Mouse (Mus musculus) heart, adult 2 months (tissue): Measurements from ENCODE around the gene Etv2. TPM values are rescaled to one million over a fixed set of nuclear protein-coding genes. Genes with fewer than 3 reads are reported as not detected.

Experiments used
- DNase-seq, 2 experiments: peaks; one replicate each; pipeline ENCODE4 v3.0.0; 2021
- H3K27ac ChIP-seq: fragments of 200-600 bp; 2 replicates; pipeline ENCODE4 v1.8.1; 2022
- H3K27me3 ChIP-seq: fragments of 200-500 bp; 2 replicates; pipeline ENCODE4 v1.6.1; 2012; ENCODE audit warnings: mild to moderate bottlenecking, low read length, inconsistent platforms, mixed read lengths; ENCODE audit not compliant: control insufficient read depth, insufficient read depth
- H3K36me3 ChIP-seq: fragments of 200-500 bp; 2 replicates; pipeline ENCODE4 v1.6.1; 2012; ENCODE audit warnings: low read length, inconsistent platforms; ENCODE audit not compliant: control insufficient read depth, insufficient read depth
- H3K4me1 ChIP-seq: fragments of 200-500 bp; 2 replicates; pipeline ENCODE4 v1.6.1; 2011; ENCODE audit warnings: low read length; ENCODE audit not compliant: control insufficient read depth, insufficient read depth
- H3K4me3 ChIP-seq: fragments of 200-600 bp; 2 replicates; pipeline ENCODE4 v1.8.1; 2022
- H3K79me2 ChIP-seq: fragments of 200-500 bp; replicated peaks from 2 replicates; pipeline ENCODE4 v1.6.1; 2012; ENCODE audit warnings: mild to moderate bottlenecking, inconsistent platforms, low read length, moderate library complexity, mixed read lengths; ENCODE audit not compliant: control insufficient read depth, insufficient read depth
- H3K9ac ChIP-seq: fragments of 200-500 bp; 2 replicates; pipeline ENCODE4 v1.6.1; 2012; ENCODE audit warnings: low read depth, mild to moderate bottlenecking, control low read depth, inconsistent platforms, low read length, mixed read lengths
- CTCF ChIP-seq: fragments of 200-600 bp; IDR thresholded peaks from 2 replicates; pipeline ENCODE4 v1.8.1; 2022; ENCODE audit warnings: antibody characterized with exemption, mild to moderate bottlenecking, moderate library complexity
- EP300 ChIP-seq: fragments of 200-500 bp; IDR thresholded peaks from 2 replicates; pipeline ENCODE4 v1.6.1; 2011; ENCODE audit warnings: low read depth, low read length, control low read depth; ENCODE audit not compliant: insufficient read depth
- POLR2A ChIP-seq: fragments of 200-500 bp; IDR thresholded peaks from 2 replicates; pipeline ENCODE4 v1.6.1; 2011; ENCODE audit warnings: mild to moderate bottlenecking, low read depth, low read length, control low read depth; ENCODE audit not compliant: insufficient read depth
- WGBS: fragments of 180-500 bp; shearing (Covaris S2); methylation state at CpG from one replicate; pipeline ENCODE4 v1.1.7; 2018; 5-methylcytosine and 5-hydroxymethylcytosine counted together
- intact Hi-C: fragments of 180-260 bp; cut with DNase I; formaldehyde crosslinking; loops from one replicate; pipeline ENCODE4 v1.15.1; 2025
- polyA plus RNA-seq: library from polyadenylated mRNA; depleted of rRNA; stranded (reverse); fragments of >200 nt; gene quantifications from 2 replicates; pipeline ENCODE4 v1.2.3, GENCODE M21; 2012
- total RNA-seq, 2 experiments: library from RNA; stranded (reverse); gene quantifications; 2 replicates each; pipeline ENCODE4 v1.2.3; 2021

Etv2 gene
- total and polyA plus RNA-seq, 3 experiments, result not detected

DNA sequence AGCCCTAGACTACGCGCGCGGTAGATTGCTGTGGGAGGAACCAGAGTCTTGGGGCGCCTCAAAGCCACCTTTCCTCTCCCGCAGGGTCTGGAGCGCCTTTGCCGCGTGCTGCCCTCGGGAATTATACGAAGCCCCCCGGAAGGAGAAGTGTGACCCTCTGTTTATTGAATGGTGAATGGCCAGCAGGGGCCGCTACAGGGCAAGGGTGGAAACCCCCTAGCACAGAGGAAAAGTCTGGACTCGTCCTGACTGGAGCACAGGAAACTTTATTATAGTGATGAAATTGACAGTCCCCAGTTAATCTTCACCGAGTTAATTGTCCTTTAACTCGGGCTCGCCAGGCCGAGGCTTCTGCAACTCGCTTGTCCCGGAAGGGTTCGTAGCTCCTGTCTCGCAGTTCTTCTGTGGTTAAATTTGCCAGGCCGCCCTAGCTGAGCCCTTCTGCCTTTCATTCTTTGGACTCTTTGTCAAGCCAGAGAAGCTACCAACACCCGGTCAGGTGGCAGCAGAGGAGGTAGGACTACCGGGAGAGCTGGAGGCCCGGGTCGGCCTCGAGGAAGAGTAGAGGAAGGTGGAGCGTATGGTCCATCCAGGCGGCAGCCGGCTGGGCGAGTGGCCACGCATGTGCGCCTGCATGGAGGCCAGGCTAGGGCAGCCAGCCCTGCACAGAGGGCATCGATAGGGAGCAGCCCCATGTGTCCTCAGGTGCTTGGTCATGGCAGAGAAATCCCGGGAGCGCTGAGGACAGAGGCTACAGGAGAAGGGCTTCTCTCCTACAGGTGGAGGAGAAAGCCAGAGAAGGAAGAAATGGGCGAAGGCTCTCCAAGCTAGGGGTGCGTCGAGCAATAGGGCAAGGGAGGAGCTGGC lies 46.0 kb downstream of the Etv2 start:
- intact Hi-C loops, result loop anchor here (1.0 to 10.0 kb wide), 5 partner anchors 24 to 365 kb away; partner anchors contain the start of genes Ffar1, Rbm42 and Usf2
- Histone ChIP-seq H3K36me3 (no peaks in the 10 kb centered on the region), H3K27ac (peak overlapping the region; percentile 87), H3K27me3 (no peaks in the 10 kb centered on the region), H3K4me1 (no peaks in the 10 kb centered on the region), H3K9ac (peak overlapping the region; percentile 76), H3K79me2 (peaks cover 1% of the 10 kb centered on the region), H3K4me3 (peak overlapping the region; percentile 83)
- peak; percentile 86 to 90 for DNase-seq
- 24% methylated on average over 40 of the region's 40 CpGs for WGBS
- TF ChIP-seq EP300, result 0 out of 2 replicates have a peak, but pooled peaks have one; percentile 45
- no peak for TF ChIP-seq POLR2A
- TF ChIP-seq CTCF, result peak; percentile 97

GRCm38 (mm10) chr7:30588676-30589434 lies 46.8 kb downstream of the Etv2 start, which contains the start of gene Kmt2b:
Gene Kmt2b, minus strand, starts transcription at chr7:30588726.
- DNase-seq, result peak; percentile 95 to 99
- no peak for TF ChIP-seq CTCF
- peak; percentile 87 for TF ChIP-seq POLR2A
- peak; percentile 68 for TF ChIP-seq EP300
- intact Hi-C loops, result loop anchor here (1.0 to 2.0 kb wide), 4 partner anchors 24 to 62 kb away; partner anchors contain the start of genes Gm49396, Psenen, Rbm42 and U2af1l4

DNA sequence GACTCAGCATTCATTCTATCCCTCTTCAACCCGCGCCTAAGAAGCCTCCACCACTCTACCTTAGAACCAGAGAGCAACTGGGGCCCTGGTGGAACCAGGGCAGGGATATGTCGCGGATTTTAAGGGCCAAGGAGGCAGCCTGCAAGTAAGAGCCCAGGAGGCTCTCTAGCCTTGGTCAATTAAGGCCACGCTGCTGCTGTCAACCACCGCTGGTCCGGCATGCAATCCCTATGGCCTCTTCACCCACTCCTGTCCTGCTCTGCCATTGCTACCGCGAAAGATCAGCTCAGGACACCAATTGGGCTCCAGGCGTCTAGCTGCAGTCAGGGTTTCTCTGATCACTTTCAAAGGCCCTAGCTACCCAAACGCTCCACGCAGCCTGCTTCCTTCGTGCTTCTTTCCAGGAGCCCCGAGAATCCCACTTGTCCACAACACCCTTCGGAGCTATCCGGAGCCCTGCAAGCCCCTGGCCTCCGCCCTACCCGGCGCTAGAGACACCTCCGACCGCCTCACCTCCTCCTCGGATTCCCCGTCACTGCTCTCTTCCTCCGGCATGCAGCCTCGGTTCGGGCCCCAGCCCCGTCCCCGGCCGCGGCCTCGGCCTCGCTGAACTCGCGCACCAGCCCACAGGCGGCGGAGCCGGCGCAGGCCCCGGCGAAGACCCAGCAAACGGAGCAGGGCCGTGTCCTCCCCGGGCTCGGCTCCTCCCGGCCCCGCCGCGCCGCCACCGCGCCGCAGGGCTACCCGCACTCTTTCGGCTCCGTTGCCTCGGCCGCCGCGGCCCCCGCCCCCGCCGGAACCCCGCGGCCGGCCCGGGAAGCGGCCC lies 47.6 kb downstream of the Etv2 start:
- peaks cover 1% of the 10 kb centered on the region for H3K79me2 ChIP-seq
- peak overlapping the region; percentile 87 for H3K27ac ChIP-seq
- intact Hi-C loops, result loop anchor here (1.0 to 2.0 kb wide), 2 partner anchors 25 to 63 kb away; partner anchors contain the start of genes Gm49396, Psenen, Rbm42 and U2af1l4
- under 1% methylated on average over 43 of the region's 67 CpGs for WGBS
- H3K36me3 ChIP-seq, result no peaks in the 10 kb centered on the region
- DNase-seq, result no peak
- no peaks in the 10 kb centered on the region for H3K4me1 ChIP-seq
- H3K9ac ChIP-seq, result peak overlapping the region; percentile 90
- H3K27me3 ChIP-seq, result no peaks in the 10 kb centered on the region
- peak overlapping the region; percentile 83 for H3K4me3 ChIP-seq
- TF ChIP-seq CTCF, result no peak
- no peak for TF ChIP-seq EP300
- TF ChIP-seq POLR2A, result no peak

More at GRCm38 (mm10) chr7:30588676-30589434, 46.8 kb downstream of the Etv2 start, which contains the start of gene Kmt2b:
- under 1% methylated on average over 53 of the region's 68 CpGs for WGBS
- H3K27ac ChIP-seq, result peak within 1 kb of the TSS; percentile 87
- peak within 1 kb of the TSS; percentile 90 for H3K9ac ChIP-seq
- no peaks in the 10 kb centered on the region for H3K4me1 ChIP-seq
- peak within 1 kb of the TSS; percentile 83 for H3K4me3 ChIP-seq
- H3K27me3 ChIP-seq, result no peaks in the 10 kb centered on the region
- no peaks in the 10 kb centered on the region for H3K36me3 ChIP-seq
- peaks cover 1% of the 10 kb centered on the region for H3K79me2 ChIP-seq

DNA sequence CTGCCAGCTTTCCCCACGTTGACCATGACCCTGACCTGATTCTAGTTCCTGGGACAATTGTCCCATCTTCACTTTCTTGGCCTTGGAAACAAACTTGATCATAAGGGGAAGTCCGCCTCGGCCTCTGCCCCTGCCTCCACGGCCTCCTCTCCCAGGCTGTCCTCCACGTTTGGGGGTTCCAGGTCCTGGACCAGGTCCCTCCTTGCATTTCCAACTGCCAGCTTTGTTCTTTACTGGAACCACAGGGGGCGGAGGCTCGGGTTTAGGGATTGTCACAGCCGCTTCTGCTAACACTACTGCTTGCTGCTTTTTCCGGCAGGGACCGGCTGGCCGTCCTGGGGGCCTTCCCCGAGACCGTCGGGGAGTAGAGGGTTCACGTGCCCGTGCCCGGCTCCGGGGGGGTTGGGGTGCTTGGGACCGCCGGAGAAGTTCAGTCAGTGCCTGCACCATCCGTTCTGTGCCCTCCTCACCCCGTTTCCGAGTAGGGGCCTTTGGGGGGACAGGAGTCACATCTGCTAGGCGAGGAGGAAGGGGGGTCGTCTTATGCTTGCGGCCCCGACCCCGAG lies 49.1 kb downstream of the Etv2 start:
- Histone ChIP-seq H3K9ac (no peak overlapping the region), H3K79me2 (peaks cover 1% of the 10 kb centered on the region), H3K27ac (no peak overlapping the region), H3K4me3 (no peak overlapping the region), H3K4me1 (no peaks in the 10 kb centered on the region), H3K27me3 (no peaks in the 10 kb centered on the region), H3K36me3 (no peaks in the 10 kb centered on the region)
- TF ChIP-seq EP300 (no peak), CTCF (no peak), POLR2A (no peak)
- DNase-seq, result no peak
- WGBS, result 85% methylated on average over 28 of the region's 28 CpGs
- intact Hi-C loops, result no loop called here

GRCm38 (mm10) chr7:30585170-30585569 lies 50.5 kb downstream of the Etv2 start:
- no peak for TF ChIP-seq CTCF
- TF ChIP-seq EP300, result no peak
- no peak for TF ChIP-seq POLR2A

More at GRCm38 (mm10) chr7:30585170-30585569, 50.5 kb downstream of the Etv2 start:
- Histone ChIP-seq H3K27ac (no peak overlapping the region), H3K27me3 (no peaks in the 10 kb centered on the region), H3K36me3 (no peaks in the 10 kb centered on the region), H3K9ac (no peak overlapping the region), H3K79me2 (peaks cover 1% of the 10 kb centered on the region), H3K4me1 (no peaks in the 10 kb centered on the region), H3K4me3 (no peak overlapping the region)
- intact Hi-C loops, result no loop called here
- no peak for DNase-seq
- 96% methylated on average over 7 of the region's 7 CpGs for WGBS
